Mouse (Mus musculus) olfactory bulb, adult 2 months (tissue): ENCODE data around the gene Ccdc126.

Source experiments
- CTCF ChIP-seq: fragments of 200-500 bp; IDR thresholded peaks from 2 replicates; pipeline ENCODE4 v1.5.1; 2012; ENCODE audit warnings: low read depth, mild to moderate bottlenecking, low read length, moderate library complexity; ENCODE audit not compliant: insufficient read depth
- POLR2A ChIP-seq: fragments of 200-500 bp; IDR thresholded peaks from 2 replicates; pipeline ENCODE4 v1.6.1; 2012; ENCODE audit warnings: mild to moderate bottlenecking, low read depth, low read length, moderate library complexity; ENCODE audit not compliant: insufficient read depth

GRCm38 (mm10) chr6:49322056-49322455 lies 3.0 kb downstream of the Ccdc126 start:
- TF ChIP-seq POLR2A (no peak), CTCF (no peak)
